Comparison of ENCODE assay signal across 9 mouse cellular contexts in genomic region chr1:62860327-62860726, GRCm38 (mm10).
A peak's percentile ranks its signal among the peaks of the same experiment; 100 is the strongest.
DNase-seq lines count a peak whose midpoint lies in the region; ATAC-seq lines count a peak whose summit lies in the region.
"Had no signal": no experiment of that assay in that cellular context is flagged by ENCODE, and none has a peak within 500 bp of the region (broad histone marks: within the 10 kb centered on the region; RNA-seq: fewer than 3 reads in every experiment).

No protein-coding gene starts in this region.

- 0 out of 2 replicates have a peak overlapping the region, but pooled peaks have one; percentile 19 for H3K4me2 ChIP-seq in kidney, embryonic 15.5 days
- H3K4me2 ChIP-seq in kidney, embryonic 14.5 days (replicated peaks; ENCODE audit: low read depth, low read length) = no peak overlapping the region
- H3K4me2 ChIP-seq in hindbrain, embryonic 15.5 days = no peak overlapping the region

- H3K27ac ChIP-seq in kidney, embryonic 15.5 days = 0 out of 2 replicates have a peak overlapping the region, but pooled peaks have one; percentile 6
- no peak overlapping the region for H3K27ac ChIP-seq in kidney, embryonic 14.5 days (ENCODE audit: low read depth, low read length)
- H3K27ac ChIP-seq in embryonic facial prominence, embryonic 10.5 days (replicated peaks) = peak overlapping the region; percentile 67
- 0 out of 2 replicates have a peak overlapping the region, but pooled peaks have one; percentile 1 for H3K27ac ChIP-seq in hindbrain, embryonic 15.5 days (replicated peaks)

- no peak for ATAC-seq in kidney, embryonic 15.5 days (replicated peaks; ENCODE audit: low FRiP score)
- no peak for ATAC-seq in kidney, embryonic 14.5 days (ENCODE audit: low FRiP score, low TSS enrichment)
- peak; percentile 45; the same call in 1 of the 2 replicates for ATAC-seq in hindbrain, embryonic 15.5 days (ENCODE audit: low FRiP score, low read depth)
- no peak for ATAC-seq in megakaryocyte, adult 5-6 weeks (ENCODE audit: poor library complexity, severe bottlenecking)
- ATAC-seq: forebrain, embryonic 16.5 days had no signal

- H3K27me3 ChIP-seq in kidney, embryonic 15.5 days = no peaks in the 10 kb centered on the region
- H3K27me3 ChIP-seq in kidney, embryonic 14.5 days (ENCODE audit: control insufficient read depth, insufficient read depth, low read length) = no peaks in the 10 kb centered on the region
- H3K27me3 ChIP-seq in embryonic facial prominence, embryonic 10.5 days (replicated peaks; ENCODE audit: low read depth, poor library complexity, severe bottlenecking) = no peaks in the 10 kb centered on the region
- no peaks in the 10 kb centered on the region for H3K27me3 ChIP-seq in hindbrain, embryonic 15.5 days

- H3K9me3 ChIP-seq in kidney, embryonic 15.5 days (replicated peaks) = no peaks in the 10 kb centered on the region
- no peaks in the 10 kb centered on the region for H3K9me3 ChIP-seq in kidney, embryonic 14.5 days (ENCODE audit: control insufficient read depth, low read length)
- H3K9me3 ChIP-seq in embryonic facial prominence, embryonic 10.5 days = no peaks in the 10 kb centered on the region
- H3K9me3 ChIP-seq in hindbrain, embryonic 15.5 days = no peaks in the 10 kb centered on the region

- H3K4me1 ChIP-seq in kidney, embryonic 15.5 days = peaks cover 12% of the 10 kb centered on the region
- peaks cover 5% of the 10 kb centered on the region; the same call in 1 of the 2 replicates for H3K4me1 ChIP-seq in kidney, embryonic 14.5 days (ENCODE audit: control insufficient read depth, insufficient read depth, low read length)
- H3K4me1 ChIP-seq in embryonic facial prominence, embryonic 10.5 days = peaks cover 22% of the 10 kb centered on the region
- peaks cover 7% of the 10 kb centered on the region; the same call in 1 of the 2 replicates for H3K4me1 ChIP-seq in hindbrain, embryonic 15.5 days (replicated peaks)

- no peak overlapping the region for H3K4me3 ChIP-seq in kidney, embryonic 15.5 days (replicated peaks)
- H3K4me3 ChIP-seq in kidney, embryonic 14.5 days (ENCODE audit: low read length) = no peak overlapping the region
- H3K4me3 ChIP-seq in embryonic facial prominence, embryonic 10.5 days = no peak overlapping the region
- no peak overlapping the region for H3K4me3 ChIP-seq in hindbrain, embryonic 15.5 days

- peak; percentile 41 for DNase-seq in MN1 (ENCODE audit: low spot score)
- DNase-seq in embryonic facial prominence, embryonic 10.5 days (ENCODE audit: low spot score) = no peak
- no peak for DNase-seq in kidney, adult 8-10 months
- DNase-seq: cerebellum, adult 11-12 months had no signal

- H3K9ac ChIP-seq in kidney, embryonic 15.5 days = no peak overlapping the region
- H3K9ac ChIP-seq in kidney, embryonic 14.5 days (ENCODE audit: low read depth, low read length) = no peak overlapping the region
- H3K9ac ChIP-seq in hindbrain, embryonic 15.5 days = no peak overlapping the region

- no peaks in the 10 kb centered on the region for H3K36me3 ChIP-seq in kidney, embryonic 15.5 days
- H3K36me3 ChIP-seq in kidney, embryonic 14.5 days (ENCODE audit: control insufficient read depth, insufficient read depth, low read length) = no peaks in the 10 kb centered on the region
- H3K36me3 ChIP-seq in embryonic facial prominence, embryonic 10.5 days (replicated peaks) = no peaks in the 10 kb centered on the region
- H3K36me3 ChIP-seq in hindbrain, embryonic 15.5 days = no peaks in the 10 kb centered on the region

- 66% methylated on average over 5 of the region's 5 CpGs for WGBS in kidney, embryonic 15.5 days
- WGBS in kidney, embryonic 14.5 days = 71% methylated on average over 5 of the region's 5 CpGs
- WGBS in embryonic facial prominence, embryonic 10.5 days = 69% methylated on average over 5 of the region's 5 CpGs
- WGBS in hindbrain, embryonic 15.5 days = 47% methylated on average over 5 of the region's 5 CpGs
